Mouse (Mus musculus) embryonic facial prominence, embryonic 15.5 days (tissue): ENCODE measurements at regions not wholly inside any gene's neighbourhood (a gene's known extent, or its start where the extent isn't known, plus 50 kb on each side); places are given as distances from the start of the nearest gene placed in this dataset.

Experiments used
- ATAC-seq: fragments of 200-750 bp; cut with Nextera tagmentation; 2 replicates; pipeline ENCODE4 v1.8.0; 2017; ENCODE audit warnings: low read depth, moderate TSS enrichment; ENCODE audit not compliant: insufficient number of reproducible peaks, low FRiP score, low TSS enrichment
- H3K27ac ChIP-seq: fragments of 300-500 bp; sonication (generic); replicated peaks from 2 replicates; pipeline ENCODE4 v1.5.1; 2015; ENCODE audit warnings: mild to moderate bottlenecking, inconsistent platforms
- H3K27me3 ChIP-seq: fragments of 300-500 bp; sonication (generic); 2 replicates; pipeline ENCODE4 v1.6.1; 2015; ENCODE audit warnings: inconsistent platforms
- H3K36me3 ChIP-seq: fragments of 300-500 bp; sonication (generic); 2 replicates; pipeline ENCODE4 v1.6.1; 2015; ENCODE audit warnings: mild to moderate bottlenecking, inconsistent platforms
- H3K4me1 ChIP-seq: fragments of 300-500 bp; sonication (generic); 2 replicates; pipeline ENCODE4 v1.6.1; 2015; ENCODE audit warnings: inconsistent platforms
- H3K4me2 ChIP-seq: fragments of 300-500 bp; sonication (generic); replicated peaks from 2 replicates; pipeline ENCODE4 v1.6.1; 2015; ENCODE audit warnings: mild to moderate bottlenecking, inconsistent platforms
- H3K4me3 ChIP-seq: fragments of 300-500 bp; sonication (generic); replicated peaks from 2 replicates; pipeline ENCODE4 v1.5.1; 2015; ENCODE audit warnings: mild to moderate bottlenecking, inconsistent platforms
- H3K9ac ChIP-seq: fragments of 300-500 bp; sonication (generic); 2 replicates; pipeline ENCODE4 v1.6.1; 2015; ENCODE audit warnings: inconsistent platforms
- H3K9me3 ChIP-seq: fragments of 300-500 bp; sonication (generic); replicated peaks from 2 replicates; pipeline ENCODE4 v1.6.1; 2016; ENCODE audit warnings: inconsistent platforms
- WGBS: fragments of 180-500 bp; shearing (Covaris S2); methylation state at CpG from one replicate; pipeline ENCODE4 v1.1.7; 2015; 5-methylcytosine and 5-hydroxymethylcytosine counted together

DNA sequence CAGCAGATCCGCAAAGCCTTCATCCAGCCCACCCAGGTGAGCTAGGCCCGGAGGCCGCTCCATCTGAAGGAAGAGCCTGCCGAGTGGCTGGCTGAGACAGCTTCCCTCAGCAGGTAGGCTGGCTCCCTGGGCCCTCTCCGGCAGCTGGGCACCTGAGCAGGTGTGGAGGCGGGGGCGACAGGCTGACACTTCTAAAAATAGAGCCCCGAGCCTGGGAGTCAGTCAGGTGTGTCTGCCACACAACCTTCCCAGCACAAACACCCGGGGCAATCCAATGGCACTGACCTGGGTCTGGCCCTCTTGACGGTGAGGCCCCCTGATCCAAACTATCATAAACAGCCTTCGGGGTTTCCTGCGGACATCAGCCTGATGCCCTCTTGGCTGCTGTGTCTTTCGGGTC lies 58.5 kb downstream of the Zfp36l2 start:
- Histone ChIP-seq H3K4me1 (peaks cover 6% of the 10 kb centered on the region; the same call in 1 of the 2 replicates), H3K27me3 (no peaks in the 10 kb centered on the region), H3K27ac (peak overlapping the region; percentile 39; the same call in 1 of the 2 replicates), H3K4me2 (no peak overlapping the region), H3K4me3 (no peak overlapping the region), H3K9ac (no peak overlapping the region), H3K36me3 (no peaks in the 10 kb centered on the region), H3K9me3 (no peaks in the 10 kb centered on the region)
- ATAC-seq = peak; percentile 21; the same call in 1 of the 2 replicates
- WGBS = 64% methylated on average over 13 of the region's 13 CpGs

DNA sequence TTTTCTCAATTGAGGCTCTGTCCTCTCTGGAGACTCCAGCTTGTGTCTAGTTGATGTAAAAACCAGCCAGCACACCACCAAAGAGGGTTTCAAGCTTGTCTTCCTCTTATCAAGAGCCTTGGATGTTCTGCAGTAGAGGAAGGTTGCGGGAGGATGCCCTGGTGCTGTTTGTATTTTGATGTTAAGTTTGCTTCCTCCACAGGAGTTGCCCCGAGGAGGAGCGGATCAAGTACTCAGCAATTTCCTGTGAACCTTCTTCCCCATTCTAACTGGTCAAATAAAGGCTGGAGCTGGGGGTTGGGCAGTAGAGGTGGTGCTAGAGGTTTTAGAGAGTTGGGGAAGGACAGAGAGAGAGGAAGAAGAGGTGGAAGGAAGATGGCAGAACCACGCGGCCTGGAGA lies 59.5 kb downstream of the Zfp36l2 start:
- Histone ChIP-seq H3K4me2 (no peak overlapping the region), H3K27me3 (no peaks in the 10 kb centered on the region), H3K27ac (no peak overlapping the region), H3K4me3 (no peak overlapping the region), H3K4me1 (peaks cover 6% of the 10 kb centered on the region; the same call in 1 of the 2 replicates), H3K9ac (no peak overlapping the region), H3K9me3 (no peaks in the 10 kb centered on the region), H3K36me3 (no peaks in the 10 kb centered on the region)
- ATAC-seq = no peak
- 79% methylated on average over 5 of the region's 5 CpGs for WGBS

DNA sequence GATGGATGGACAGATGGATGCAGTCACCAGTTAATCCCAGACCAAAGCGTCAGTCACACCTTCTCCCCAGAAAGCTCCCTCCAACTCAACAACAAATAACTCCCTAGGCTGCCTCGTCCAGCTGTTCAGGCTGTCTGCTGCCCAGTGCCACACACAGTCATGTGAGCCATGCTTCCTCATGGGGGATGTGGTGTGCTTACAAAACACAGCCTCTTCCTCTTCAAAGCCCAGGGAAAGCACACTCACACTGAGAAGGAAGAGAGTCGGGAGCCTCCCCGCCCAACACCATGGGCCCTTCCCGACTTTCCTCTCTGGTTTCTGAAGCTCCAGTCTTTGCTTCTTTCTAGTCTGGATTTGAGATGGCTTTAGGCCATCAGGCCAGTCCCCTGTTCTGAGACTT lies 61.6 kb downstream of the Zfp36l2 start:
- Histone ChIP-seq H3K9ac (no peak overlapping the region), H3K27me3 (no peaks in the 10 kb centered on the region), H3K9me3 (no peaks in the 10 kb centered on the region), H3K4me1 (peaks cover 6% of the 10 kb centered on the region; the same call in 1 of the 2 replicates), H3K4me2 (no peak overlapping the region), H3K27ac (0 out of 2 replicates have a peak overlapping the region, but pooled peaks have one; percentile 22), H3K4me3 (no peak overlapping the region), H3K36me3 (no peaks in the 10 kb centered on the region)
- no peak for ATAC-seq
- WGBS = 61% methylated on average over 5 of the region's 5 CpGs

GRCm38 (mm10) chr17:84123161-84123560 lies 64.6 kb downstream of the Zfp36l2 start:
- 65% methylated on average over 2 of the region's 2 CpGs for WGBS
- no peak for ATAC-seq
- no peak overlapping the region for H3K27ac ChIP-seq

GRCm38 (mm10) chr17:84122486-84123131 lies 65.1 kb downstream of the Zfp36l2 start:
- 63% methylated on average over 6 of the region's 6 CpGs for WGBS
- Histone ChIP-seq H3K27me3 (no peaks in the 10 kb centered on the region), H3K4me3 (no peak overlapping the region), H3K9ac (no peak overlapping the region), H3K4me1 (peaks cover 15% of the 10 kb centered on the region), H3K36me3 (no peaks in the 10 kb centered on the region), H3K4me2 (no peak overlapping the region), H3K9me3 (no peaks in the 10 kb centered on the region), H3K27ac (no peak overlapping the region)
- ATAC-seq = no peak

More at GRCm38 (mm10) chr17:84123161-84123560, 64.6 kb downstream of the Zfp36l2 start:
- no peak overlapping the region for H3K4me3 ChIP-seq
- H3K4me2 ChIP-seq = no peak overlapping the region
- H3K27me3 ChIP-seq = no peaks in the 10 kb centered on the region
- H3K4me1 ChIP-seq = peaks cover 10% of the 10 kb centered on the region; the same call in 1 of the 2 replicates
- no peaks in the 10 kb centered on the region for H3K9me3 ChIP-seq
- H3K36me3 ChIP-seq = no peaks in the 10 kb centered on the region
- no peak overlapping the region for H3K9ac ChIP-seq

GRCm38 (mm10) chr17:84121291-84121690 lies 66.5 kb downstream of the Zfp36l2 start:
- 74% methylated on average over 6 of the region's 6 CpGs for WGBS
- no peak overlapping the region for H3K27ac ChIP-seq

DNA sequence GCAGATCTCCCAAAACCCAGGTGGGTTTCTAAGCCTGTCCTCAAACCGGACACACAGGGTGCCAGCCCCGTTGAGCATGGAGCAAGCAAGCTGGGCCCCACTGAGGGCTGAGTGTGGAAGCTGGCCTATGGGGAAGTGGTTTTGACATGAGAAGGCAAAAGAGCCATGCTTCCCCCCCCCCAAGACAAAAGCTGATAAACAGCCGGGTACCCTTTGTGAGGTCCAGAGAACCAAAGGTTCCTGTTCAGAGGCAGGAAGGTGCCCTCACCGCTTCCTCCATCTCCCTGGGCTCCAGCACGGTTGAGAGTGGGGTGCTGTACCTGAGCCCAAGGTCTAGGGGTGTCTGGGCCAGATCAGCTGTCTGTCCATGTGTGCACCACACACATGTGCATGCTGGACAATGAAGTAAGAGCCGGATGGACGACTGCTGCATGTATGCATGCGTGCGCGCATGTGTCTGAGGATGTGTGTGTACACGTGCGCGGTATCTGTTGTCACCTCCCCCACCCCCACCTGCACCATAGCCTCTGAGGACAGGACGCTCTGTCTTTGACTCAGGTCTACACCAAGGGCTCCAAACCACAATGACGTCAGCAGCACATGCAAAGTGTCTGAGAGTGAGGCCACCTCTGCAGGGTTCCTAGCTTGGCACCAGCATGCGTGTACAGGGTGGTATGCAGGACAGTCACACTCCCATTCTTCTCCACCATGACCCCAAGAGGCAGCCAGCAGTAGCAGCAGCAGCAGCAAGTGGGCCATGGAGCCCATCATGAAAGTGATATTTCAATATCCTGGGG lies 68.3 kb downstream of the Zfp36l2 start:
- WGBS = 83% methylated on average over 16 of the region's 16 CpGs
- no peak overlapping the region for H3K4me3 ChIP-seq
- no peak for ATAC-seq
- H3K27me3 ChIP-seq = no peaks in the 10 kb centered on the region
- no peak overlapping the region for H3K27ac ChIP-seq
- H3K4me2 ChIP-seq = no peak overlapping the region
- no peaks in the 10 kb centered on the region for H3K9me3 ChIP-seq
- H3K4me1 ChIP-seq = peaks cover 36% of the 10 kb centered on the region
- no peak overlapping the region for H3K9ac ChIP-seq
- H3K36me3 ChIP-seq = no peaks in the 10 kb centered on the region

More at GRCm38 (mm10) chr17:84121291-84121690, 66.5 kb downstream of the Zfp36l2 start:
- H3K9ac ChIP-seq = no peak overlapping the region
- no peak for ATAC-seq
- H3K36me3 ChIP-seq = no peaks in the 10 kb centered on the region
- no peak overlapping the region for H3K4me3 ChIP-seq
- H3K27me3 ChIP-seq = no peaks in the 10 kb centered on the region
- peaks cover 20% of the 10 kb centered on the region for H3K4me1 ChIP-seq
- H3K9me3 ChIP-seq = no peaks in the 10 kb centered on the region
- H3K4me2 ChIP-seq = no peak overlapping the region

GRCm38 (mm10) chr17:84118781-84119180 lies 69.0 kb downstream of the Zfp36l2 start:
- Histone ChIP-seq H3K9ac (no peak overlapping the region), H3K9me3 (no peaks in the 10 kb centered on the region), H3K4me2 (no peak overlapping the region), H3K27ac (no peak overlapping the region), H3K36me3 (no peaks in the 10 kb centered on the region), H3K4me3 (no peak overlapping the region), H3K27me3 (no peaks in the 10 kb centered on the region), H3K4me1 (peaks cover 43% of the 10 kb centered on the region)
- no peak for ATAC-seq
- 54% methylated on average over 1 of the region's 1 CpGs for WGBS

DNA sequence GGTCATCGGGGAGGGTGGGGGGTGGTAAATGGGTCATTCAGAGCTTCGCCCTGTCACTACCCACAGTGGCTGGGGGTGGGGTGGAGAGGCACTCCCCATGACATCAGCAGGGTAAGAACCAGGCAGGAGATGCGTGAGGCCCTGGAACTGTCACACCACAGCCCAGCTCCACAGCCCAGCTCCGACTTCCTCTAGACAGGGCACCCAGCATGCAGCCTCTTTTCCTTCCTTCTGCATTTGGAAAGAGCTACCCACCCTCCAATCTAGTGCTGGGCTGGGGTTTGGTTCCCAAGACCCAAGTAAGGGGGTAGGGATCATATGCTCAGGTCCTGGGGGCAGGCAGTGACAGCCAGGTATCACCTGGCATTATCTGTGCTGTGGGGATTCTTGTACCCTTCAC lies 69.5 kb downstream of the Zfp36l2 start:
- H3K9me3 ChIP-seq = no peaks in the 10 kb centered on the region
- WGBS = 82% methylated on average over 4 of the region's 4 CpGs
- no peak overlapping the region for H3K4me2 ChIP-seq
- no peaks in the 10 kb centered on the region for H3K27me3 ChIP-seq
- no peak overlapping the region for H3K9ac ChIP-seq
- no peak overlapping the region for H3K27ac ChIP-seq
- H3K36me3 ChIP-seq = no peaks in the 10 kb centered on the region
- ATAC-seq = no peak
- no peak overlapping the region for H3K4me3 ChIP-seq
- H3K4me1 ChIP-seq = peaks cover 47% of the 10 kb centered on the region

- peaks cover 51% of the 10 kb centered on the region for H3K4me1 ChIP-seq
- H3K4me2 ChIP-seq = no peak overlapping the region
- H3K27ac ChIP-seq = peak overlapping the region; percentile 51; the same call in 1 of the 2 replicates
- H3K9me3 ChIP-seq = no peaks in the 10 kb centered on the region
- 72% methylated on average over 1 of the region's 1 CpGs for WGBS
- no peak for ATAC-seq
- no peaks in the 10 kb centered on the region for H3K27me3 ChIP-seq
- no peaks in the 10 kb centered on the region for H3K36me3 ChIP-seq
- no peak overlapping the region for H3K9ac ChIP-seq
- no peak overlapping the region for H3K4me3 ChIP-seq
These were observed 70.0 kb downstream of the Zfp36l2 start for GRCm38 (mm10) chr17:84117756-84118155.

DNA sequence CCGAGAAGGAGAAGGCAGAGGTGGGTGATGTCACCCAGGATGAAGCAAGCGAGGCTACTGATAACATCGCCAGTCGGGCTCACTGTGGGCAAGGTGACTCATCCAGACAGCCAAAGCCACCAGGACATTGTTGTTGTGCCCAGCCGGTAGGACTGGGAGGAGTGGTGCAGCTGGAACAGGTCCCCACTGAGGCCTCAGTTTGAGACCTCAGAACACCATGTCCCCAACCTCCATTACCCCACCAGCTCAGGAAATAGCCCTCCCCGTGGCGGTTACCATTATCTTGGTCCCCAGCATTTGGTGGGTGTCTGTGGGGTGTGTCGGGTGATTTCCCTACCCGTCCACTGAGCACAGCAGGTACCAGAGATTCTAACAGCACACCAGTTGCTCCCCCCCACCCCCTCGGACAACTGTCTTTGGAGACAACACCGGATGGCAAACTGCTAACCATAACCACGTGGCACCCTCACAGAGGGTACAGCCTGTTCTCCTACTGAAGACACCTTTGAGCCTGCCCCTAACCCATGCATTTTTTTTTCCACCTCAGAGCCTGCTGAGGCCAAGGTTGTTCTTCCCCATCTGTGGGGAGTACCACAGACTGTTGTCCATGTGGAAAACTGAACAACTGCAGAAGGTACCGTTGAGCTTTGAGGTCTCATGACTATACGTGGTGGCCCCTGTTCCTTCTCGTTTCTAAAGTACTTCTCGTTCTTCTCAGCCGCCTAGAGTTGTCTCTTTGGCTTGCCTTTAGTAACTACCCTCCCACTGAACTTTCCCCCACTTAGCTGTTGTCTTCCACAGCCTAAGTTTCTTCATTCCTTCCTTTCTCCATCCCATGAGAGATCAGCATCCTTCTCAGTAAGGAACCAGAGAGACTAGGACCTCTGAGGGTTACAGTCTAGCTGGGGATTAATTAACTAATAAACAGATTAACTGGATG lies 71.1 kb downstream of the Zfp36l2 start:
- no peak overlapping the region for H3K9ac ChIP-seq
- H3K4me3 ChIP-seq = no peak overlapping the region
- no peaks in the 10 kb centered on the region for H3K9me3 ChIP-seq
- 79% methylated on average over 17 of the region's 17 CpGs for WGBS
- no peaks in the 10 kb centered on the region for H3K27me3 ChIP-seq
- H3K4me1 ChIP-seq = peaks cover 62% of the 10 kb centered on the region
- no peak overlapping the region; the same call in 1 of the 2 replicates for H3K27ac ChIP-seq
- H3K4me2 ChIP-seq = no peak overlapping the region
- no peak for ATAC-seq
- no peaks in the 10 kb centered on the region for H3K36me3 ChIP-seq
